Mouse (Mus musculus): ENCODE data around the gene Hoxb4.

Gene Hoxb4

DNA sequence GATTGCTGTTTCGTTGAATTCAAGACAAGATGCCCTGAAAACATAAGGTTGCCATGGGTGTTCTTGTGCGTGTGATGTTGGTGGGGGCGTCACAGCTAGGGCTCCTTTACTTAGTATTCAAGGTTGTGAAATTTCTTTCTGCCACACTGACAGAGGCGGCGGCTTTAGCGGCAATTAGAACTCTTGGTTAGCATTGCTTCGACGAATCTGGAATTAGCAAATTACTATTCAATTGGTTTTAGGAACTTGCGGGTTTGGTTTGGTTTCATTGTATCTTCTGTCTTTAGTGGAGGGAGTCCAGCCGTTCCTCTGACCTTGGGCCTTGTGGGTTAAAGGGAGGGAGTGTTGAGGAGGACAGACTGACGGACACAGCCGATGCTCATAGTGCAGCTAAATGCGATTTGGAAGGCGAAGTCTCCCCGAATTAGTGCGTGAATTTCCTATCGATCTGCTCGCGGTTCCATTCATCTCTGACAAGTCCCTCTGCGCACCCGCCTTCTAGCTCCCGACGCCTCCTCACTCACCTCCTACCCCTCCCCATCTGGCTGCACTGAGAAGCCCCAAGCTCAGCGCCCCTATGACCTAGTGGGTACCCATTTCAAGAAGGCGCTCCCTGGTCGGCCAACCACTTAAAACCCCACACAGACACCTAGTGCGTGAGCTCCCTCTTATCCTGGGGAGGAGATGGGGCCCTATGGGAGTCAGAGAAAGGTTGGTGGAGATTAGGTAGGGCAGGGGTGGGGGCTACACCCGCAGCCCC is at the start of gene Hoxb4:
Hoxb4 (plus strand) TSS at position 660 of the 760 bp plus-strand sequence.
- DNase-seq (ENCODE audit: low spot score): no peak

DNA sequence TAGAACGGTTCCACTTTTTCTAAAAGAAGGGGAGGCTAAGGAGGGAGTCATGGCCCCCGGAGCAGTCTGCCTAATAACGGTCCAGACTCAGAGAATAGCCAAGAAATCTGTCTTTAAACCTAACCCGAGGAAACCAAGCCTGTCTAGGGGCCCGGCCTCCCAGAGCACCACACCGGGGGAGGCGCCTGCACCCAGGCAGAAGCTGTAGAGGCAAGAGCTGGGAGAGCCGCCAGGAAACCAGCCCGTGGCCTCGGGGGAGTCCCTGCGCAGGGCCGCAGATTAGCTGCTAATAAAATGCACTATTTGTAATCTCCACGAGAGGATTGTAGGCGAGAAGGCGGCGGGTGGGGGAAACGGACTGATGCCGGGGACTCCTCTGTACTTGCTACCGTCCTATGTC is 48.2 kb upstream of the Hoxb4 start:
- DNase-seq (ENCODE audit: low spot score): peak; percentile 53

DNA sequence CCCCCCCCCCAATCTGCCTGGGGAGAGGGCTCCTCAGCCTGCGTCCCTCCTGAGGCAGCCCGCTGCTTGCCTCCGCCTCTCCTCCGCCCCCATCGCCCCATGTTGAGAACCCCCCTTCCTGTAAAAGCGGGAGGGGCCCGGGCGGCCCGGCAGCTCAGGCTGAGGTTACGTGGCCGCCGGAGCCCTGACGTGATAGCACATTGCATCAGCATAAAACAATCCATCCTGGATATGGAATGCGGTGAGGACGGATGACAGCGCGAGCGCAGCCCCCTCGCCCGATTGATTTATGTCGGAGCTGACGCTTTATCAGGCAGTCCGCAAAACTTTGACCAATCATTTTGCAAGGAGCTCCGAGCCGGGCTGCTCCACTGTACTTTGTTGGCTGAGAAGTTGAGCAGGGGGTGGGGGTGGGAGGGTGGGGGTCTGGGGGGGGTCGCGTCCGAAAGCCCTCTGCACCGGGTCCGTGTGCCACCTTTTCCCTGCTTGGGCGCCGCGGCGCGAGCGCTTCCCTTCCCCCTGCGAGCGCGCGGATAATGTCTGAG is 47.0 kb upstream of the Hoxb4 start, which contains the start of gene Hoxb9:
Hoxb9 (plus strand) TSS at position 462 of the 545 bp plus-strand sequence.
- no peak for DNase-seq (ENCODE audit: low spot score)

DNA sequence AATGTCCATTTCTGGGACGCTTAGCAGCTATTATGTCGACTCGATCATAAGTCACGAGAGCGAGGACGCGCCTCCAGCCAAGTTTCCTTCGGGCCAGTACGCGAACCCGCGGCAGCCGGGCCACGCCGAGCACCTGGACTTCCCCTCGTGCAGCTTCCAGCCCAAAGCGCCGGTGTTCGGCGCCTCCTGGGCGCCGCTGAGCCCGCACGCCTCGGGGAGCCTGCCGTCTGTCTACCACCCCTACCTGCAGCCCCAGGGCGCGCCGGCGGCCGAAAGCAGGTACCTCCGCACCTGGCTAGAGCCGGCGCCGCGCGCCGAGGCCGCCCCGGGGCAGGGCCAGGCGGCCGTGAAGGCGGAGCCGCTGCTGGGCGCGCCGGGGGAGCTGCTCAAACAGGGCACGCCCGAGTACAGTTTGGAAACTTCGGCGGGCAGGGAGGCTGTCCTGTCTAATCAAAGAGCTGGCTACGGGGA is 46.5 kb upstream of the Hoxb4 start:
- DNase-seq (ENCODE audit: low spot score): peak; percentile 75

DNA sequence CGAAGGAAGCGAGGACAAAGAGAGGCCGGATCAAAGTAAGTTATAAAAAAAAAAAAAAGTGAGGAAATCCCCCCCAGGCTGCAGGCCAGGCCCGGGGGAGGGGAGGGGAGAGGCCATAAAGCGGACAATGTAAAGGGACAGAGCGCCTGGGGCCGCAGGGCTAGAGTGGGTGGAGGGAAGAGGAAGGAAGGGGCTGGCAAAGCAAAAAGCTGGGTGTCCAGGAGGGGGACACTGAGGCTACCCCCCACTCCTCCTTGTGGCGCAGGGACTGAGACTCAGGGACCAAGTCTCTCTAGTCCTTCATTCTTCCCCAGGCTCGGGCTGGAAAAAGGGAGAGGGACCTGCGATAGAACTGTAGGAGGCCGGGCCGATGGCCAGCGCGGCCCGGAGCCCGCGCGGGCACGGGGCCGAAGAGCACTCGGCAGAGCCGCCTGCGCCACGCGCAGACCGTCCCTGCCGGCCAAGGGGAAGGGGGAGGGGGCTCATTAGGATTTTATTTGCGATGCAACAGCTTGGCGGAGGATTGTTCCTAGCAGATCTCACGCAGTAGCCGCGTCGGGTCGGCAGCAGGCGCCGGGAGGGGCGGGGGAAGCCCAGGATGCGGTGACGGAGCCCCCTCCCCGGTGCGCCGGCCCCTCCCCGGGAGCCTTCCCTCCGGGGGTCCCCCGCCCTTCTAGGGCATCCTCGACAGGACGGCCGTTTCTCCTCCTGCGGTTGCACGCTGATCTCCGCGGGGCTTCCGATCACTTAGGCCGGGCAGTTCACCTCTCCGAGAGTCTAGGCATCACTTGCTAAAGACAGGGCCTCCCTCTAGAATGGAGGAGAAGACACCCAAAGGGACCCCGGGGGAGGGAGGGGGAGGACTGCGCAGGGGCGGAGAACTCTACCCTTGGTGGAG is 45.8 kb upstream of the Hoxb4 start:
- no peak for DNase-seq (ENCODE audit: low spot score)

DNA sequence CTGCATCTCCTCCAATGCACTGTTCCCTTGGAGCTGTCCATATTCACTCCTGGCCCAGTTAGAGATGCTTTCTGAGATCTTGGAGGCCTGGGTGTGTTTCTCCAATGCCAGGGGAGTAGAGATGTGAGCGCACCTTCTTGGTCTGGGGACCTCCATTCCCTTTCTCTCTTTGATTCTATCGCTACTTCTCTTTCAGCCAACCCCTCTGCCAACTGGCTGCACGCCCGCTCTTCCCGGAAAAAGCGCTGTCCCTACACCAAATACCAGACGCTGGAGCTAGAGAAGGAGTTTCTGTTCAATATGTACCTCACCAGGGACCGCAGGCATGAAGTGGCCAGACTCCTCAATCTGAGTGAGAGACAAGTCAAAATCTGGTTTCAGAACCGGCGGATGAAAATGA is 43.6 kb upstream of the Hoxb4 start:
- no peak for DNase-seq (ENCODE audit: low spot score)

DNA sequence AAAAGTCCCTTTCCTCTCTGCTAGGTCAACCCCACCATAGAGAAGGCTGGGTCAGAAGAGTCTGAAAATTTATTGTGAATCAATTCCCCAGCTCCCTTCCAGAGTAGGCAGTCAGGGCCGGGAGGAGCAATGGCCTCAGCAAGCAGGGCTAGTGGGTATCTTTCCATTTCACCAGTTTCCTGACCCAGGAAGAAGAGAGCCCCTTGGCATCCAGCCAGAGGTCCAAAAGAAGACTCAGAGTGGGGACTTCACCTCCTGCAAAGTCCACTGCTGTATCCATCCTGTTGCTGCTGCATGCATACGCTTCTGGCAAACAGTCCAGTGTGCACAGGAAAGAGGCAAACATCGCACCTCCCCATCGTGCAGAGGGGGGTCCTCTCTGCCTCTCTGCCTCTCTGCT is 42.2 kb upstream of the Hoxb4 start:
- DNase-seq (ENCODE audit: low spot score): no peak

DNA sequence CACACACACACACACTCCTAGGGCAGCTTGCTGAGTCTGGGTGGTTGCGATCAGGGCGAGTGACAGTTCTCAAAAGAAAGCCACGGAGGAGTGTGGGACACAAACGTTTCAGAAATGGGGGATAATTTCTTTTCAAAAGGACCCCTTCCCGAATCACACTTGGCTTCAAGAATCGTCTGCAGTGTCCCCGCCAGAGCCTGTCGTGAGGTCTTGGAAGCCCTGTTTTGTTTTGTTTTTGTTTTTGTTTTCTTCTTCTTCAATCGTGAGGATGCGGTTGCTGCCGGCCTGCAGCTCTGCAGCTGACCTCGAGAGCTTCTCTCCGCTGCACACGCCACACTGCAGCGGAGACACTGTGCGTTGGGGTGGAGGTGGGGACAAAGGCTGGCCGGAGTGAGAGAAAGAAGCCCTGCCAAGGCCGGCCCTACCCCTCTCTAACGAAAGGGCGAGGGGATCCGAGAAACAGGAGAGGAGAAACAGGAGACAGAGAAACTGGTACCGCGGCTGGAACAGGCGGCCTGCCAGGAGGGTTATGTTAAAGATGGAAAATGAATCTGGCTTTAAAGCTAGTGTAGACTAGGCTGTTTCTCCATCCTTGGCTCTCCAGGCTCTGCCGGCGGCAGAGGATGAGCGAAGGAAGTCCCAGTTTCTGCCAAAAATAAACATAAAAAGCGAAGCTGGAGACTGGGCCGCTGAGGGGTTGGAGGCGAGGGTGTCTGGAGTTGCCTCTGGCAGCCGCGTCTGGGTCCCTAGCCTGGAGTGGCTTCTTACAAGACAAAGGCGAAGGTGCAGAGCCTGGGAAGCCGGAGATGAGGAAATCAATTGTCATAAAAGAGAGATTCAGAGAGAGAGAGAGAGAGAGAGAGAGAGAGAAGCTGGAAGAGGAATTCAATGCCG is 40.7 kb upstream of the Hoxb4 start:
- no peak for DNase-seq (ENCODE audit: low spot score)

DNA sequence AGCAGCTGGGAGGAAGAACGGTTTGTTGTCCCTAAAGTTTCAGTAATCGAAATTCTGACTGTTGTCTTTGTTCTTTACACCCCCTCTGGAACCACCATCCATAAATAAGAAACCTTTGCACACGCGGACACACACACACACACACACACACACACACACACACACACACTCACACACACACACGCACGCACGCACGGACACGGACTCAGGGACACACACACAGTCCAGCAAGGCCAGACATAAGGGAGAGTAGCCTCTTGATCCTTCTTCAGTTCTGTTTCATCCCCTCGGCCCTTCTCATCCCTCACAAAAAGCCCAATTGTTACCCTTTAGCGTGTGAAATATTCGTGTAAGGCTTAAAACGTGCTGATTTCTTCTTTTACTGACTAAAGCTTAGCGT is 39.7 kb upstream of the Hoxb4 start:
- DNase-seq (ENCODE audit: low spot score): no peak

DNA sequence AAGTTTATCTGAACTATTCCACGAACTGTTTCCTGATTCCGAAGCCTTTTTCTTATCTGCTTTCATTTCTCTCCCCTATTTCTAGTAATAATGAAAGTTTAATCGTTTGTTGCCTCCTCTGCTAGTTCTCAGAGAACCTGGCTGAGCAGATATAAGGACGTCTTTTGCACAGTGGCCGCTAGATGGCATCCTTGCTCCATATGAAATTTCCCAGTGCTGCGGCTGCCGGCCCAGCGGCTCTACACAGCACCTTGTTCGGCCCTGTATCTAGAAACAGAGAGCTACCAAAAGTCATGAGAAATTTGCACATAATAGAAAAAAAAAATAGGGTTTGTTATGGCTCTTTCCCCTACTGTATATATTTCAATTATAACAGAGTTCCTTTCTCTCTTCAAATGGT is 39.3 kb upstream of the Hoxb4 start:
- DNase-seq (ENCODE audit: low spot score): peak; percentile 87

DNA sequence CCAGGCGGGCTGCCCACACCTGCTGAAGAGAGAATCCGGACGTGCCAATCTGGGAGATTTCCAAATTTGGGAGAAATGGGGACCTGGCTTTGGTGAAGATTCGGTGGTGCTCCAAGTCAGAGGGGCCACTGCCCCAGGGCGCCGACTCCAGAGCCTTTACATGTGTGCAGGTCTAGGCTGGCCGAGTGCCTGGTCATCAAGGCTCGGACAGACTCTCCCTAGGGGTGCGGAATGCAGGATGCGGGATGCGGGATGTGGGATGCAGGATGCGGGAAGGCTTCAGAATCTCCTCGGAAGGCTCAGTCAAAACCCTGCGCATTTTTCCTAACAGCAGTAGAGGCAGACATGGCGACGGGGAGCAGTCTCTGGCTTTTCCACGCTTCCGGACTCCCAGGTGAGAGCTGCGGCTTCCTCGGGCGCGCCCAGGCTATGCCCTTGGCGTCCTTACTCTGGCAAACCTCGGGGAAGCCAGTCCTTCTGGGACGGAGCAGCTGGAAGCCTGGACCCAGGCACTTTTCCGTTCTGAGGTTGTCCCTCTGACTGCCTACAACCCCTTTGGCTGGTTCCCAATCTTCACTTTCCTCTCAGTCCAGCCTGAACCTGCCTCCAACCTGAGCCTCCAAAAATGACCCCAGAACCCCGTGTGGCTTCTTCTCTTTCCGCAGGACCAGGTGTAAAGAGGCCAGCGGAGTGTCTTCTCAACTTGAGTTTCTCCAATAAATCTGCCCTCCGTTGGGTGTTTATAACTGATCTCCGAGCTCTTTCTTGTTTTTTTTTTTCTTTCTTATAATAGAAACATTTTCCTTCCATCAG is 38.4 kb upstream of the Hoxb4 start:
- DNase-seq (ENCODE audit: low spot score): no peak

DNA sequence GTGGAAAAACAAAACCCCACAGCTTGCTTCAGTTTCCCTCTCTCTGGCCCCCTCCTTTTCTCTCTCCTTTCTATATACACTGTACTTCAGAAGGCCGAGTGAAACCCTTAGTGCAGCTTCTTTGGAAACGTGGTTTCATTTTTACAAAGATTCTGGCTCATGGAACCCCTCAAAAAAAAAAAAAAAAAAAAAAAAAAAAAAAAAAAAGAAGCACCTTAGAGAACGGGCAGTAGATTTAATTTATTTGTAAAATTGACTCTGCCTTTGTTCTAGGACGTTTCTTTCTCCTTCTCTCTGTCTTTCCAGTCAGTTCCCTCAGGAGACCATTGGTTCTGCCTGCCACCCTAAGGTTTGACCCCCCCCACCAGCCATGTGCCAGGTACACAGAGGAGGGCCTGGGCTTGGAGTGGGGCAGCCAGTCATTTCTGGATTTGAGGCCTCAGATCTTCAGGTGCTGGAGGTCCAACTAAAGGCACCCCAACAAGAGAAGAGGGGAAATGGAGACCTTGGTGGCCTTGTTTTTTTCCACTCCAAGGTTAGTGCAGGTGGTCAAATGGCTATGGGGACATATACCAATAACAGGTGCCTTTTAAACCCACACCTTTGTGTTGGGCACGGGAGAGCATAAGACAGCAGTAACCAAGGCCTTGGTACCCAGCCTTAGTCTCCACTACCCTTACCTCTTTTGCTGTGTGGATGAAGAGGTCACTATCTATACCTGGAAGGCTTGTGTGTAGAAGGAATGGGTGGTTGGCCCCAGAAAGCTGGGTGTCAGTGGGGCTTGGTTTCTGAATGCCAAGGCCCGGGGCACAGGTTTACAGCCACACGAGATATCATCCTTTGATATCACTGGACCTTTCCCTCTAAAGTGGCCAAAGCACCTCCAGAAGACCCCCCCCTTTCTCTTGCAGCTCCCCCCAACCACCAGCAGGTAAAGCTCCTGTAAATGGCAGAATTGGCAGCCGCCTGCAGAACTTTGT is 37.4 kb upstream of the Hoxb4 start:
- DNase-seq (ENCODE audit: low spot score): no peak

DNA sequence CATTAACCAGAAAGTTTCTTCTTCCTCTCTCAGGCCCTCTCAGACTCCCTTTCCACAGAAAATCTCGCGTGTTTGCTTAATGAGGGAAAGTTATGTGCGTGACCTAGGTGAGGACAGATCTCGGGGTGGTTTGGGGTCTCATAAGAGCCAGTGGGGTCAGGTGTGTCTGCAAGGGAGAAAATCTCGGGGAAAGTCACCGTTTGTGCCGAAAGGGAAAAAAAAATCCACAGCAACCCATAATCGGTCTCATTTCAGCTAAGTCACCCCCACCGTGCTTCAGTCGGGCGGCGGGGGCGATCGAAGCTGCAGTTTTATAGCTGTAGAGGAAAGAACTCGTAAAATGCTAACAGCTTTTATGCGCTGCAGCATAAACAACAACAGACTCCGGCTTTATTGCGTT is 36.7 kb upstream of the Hoxb4 start:
- DNase-seq (ENCODE audit: low spot score): no peak

DNA sequence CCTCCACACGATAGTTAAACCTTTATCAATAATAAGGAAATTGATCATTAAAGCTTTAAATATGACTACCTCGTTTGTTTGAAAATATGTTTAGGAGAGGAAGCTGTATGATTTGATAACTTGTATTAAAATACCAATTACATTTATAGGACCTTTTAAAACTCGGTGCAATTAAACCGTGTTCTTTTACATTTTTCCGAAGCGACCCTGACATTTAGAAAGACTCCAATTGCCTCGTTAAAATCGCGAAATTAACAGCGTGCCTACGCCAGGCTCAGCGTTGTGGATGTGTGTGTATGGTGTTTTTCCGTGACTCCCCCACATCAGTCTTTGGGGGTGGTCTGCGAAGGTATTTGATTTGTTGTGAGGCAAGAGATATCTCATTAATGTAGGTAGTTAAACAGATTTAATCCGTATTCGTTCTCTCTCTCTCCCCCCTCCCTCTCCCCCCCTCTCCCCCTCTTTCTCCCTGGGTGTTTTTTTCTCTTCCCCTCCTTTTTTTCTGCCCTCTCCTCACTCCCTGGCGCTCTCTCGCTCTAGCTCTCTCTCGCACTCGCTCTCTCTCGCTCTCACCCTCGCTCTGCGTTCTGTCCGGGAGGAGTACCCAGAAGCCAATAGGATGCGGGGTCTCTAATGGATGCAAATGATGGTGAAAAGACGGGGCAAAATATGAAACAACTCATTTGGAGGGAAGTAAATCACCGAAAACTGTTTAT is 36.1 kb upstream of the Hoxb4 start, which contains the start of gene Hoxb8:
Hoxb8 (plus strand) TSS at position 51 of the 716 bp plus-strand sequence.
- DNase-seq (ENCODE audit: low spot score): no peak

DNA sequence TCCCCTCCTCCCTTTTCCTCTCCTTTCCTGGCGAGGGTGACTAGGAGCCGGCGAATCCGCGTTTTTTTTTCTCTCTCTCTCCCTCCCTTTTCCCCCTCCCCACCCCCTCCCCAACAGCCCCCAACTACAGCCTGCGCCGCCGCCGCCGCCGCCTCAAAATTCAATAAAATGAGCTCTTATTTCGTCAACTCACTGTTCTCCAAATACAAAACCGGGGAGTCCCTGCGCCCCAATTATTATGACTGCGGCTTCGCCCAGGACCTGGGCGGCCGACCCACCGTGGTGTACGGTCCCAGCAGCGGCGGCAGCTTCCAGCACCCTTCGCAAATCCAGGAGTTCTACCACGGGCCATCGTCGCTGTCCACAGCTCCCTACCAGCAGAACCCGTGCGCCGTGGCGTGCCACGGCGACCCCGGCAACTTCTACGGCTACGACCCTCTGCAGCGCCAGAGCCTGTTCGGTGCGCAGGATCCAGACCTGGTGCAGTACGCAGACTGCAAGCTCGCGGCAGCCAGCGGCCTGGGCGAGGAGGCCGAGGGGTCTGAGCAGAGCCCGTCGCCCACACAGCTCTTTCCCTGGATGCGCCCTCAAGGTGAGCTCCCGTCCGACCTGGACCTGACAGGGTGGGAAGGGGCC is 35.2 kb upstream of the Hoxb4 start:
- no peak for DNase-seq (ENCODE audit: low spot score)

DNA sequence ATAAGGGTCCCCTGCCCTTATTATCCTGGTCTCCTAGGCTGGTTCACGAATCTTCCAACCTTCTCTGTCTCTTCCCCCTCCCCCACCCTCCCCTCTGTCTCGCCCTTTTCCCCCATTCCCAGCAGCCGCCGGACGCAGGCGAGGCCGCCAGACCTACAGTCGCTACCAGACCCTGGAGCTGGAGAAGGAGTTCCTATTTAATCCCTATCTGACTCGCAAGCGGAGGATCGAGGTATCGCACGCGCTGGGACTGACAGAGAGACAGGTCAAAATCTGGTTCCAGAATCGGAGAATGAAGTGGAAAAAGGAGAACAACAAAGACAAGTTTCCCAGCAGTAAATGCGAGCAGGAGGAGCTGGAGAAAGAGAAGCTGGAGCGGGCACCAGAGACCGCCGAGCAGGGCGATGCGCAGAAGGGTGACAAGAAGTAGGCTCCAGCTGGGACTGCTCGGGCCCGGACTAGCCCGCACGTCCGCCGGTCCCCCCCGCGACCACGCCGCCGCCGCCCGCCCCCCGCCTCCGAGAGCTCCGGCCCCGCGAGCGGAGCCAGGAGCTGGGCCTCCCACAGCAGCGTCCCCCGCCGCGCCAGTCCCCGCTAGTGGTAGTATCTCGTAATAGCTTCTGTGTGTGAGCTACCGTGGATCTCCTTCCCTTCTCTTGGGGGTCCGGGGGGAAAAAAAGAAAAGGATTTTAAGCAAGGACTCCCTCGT is 33.9 kb upstream of the Hoxb4 start:
- peak; percentile 58 for DNase-seq (ENCODE audit: low spot score)

Data from urinary bladder, postnatal 14 days (tissue).